Mouse (Mus musculus) embryo, embryonic 10 days (tissue): ENCODE measurements around the gene Glis2.

Source experiments
- DNase-seq: peaks from one replicate; pipeline ENCODE4 v3.0.0-alpha.2; 2015; ENCODE audit warnings: low spot score

Glis2 gene

GRCm38 (mm10) chr16:4639831-4640237 lies 45.3 kb downstream of the Glis2 start, which contains the start of the genes Vasn and Dnaja3:
Gene Vasn (plus strand): TSS chr16:4639941.
Gene Dnaja3 (plus strand): TSS chr16:4639989.
- peak; percentile 94 for DNase-seq

DNA sequence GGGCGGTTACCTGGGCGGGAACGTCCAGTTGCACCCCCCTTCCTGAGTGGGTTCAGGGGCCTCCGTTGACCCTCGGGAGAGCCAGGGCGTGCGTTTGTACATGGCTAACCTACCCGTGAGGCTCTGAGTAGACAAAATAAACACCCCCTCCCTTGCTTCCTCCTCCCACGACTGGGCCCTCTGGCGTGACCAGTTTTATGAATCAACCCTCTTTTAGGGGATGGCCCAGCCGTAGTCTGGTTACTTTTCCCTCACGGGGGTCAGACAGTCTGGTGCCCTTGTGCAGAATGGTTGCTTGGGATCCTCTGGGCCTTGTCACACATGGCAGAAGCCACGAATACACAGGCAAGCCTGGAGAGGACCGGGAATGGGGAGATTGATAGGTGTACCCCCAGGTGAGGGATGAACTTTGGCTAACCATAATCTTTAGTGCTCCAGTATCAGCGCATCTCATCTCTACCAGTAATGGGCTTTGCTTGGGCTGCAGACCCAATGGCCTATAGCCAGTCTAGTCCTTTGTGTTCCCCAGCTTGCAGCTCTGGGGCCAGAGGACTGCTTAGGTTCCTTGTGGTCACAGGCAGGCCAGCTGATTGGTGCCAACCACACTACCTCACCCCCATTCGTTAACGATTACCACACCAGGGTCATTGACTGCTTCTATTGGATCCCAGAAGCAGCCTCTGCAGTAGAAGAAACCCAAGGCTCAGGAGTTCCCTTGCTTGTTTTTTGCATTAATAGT lies 45.9 kb downstream of the Glis2 start:
- DNase-seq = peak; percentile 53

DNA sequence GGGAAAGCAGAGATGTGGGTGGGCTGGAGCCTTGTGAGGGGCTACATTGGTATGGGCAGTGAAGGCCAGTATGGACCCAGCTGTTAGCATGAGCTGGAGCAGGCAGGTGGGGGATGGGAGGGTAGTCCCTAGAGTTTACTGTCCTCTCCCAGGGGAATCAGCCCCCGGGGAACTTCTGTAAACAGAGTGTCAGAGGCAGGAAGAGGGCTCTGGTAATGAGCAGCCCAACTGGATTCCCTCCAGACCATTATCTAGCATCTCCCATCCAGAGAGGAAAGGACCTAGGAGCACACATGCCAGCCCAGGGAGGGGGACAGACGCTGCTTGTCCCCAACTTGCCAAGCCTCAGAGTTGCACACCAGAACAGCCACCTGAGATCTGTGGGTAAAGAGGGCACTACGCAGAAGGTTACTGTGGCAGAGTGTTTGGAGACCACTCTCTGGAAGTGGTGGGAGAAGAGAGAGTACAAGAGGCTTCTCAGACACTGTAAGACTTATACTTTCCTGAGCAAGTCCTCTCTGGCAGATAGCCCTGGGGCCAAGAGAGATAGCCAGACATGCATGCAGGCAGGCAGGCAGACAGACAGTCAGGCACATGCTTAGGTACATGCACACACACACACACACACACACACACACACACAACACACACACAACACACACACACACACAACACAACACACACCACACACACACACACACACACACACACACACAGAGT lies 46.8 kb downstream of the Glis2 start:
- no peak for DNase-seq

- DNase-seq = peak; percentile 81
Measured at GRCm38 (mm10) chr16:4642190-4642589, 47.7 kb downstream of the Glis2 start.

DNA sequence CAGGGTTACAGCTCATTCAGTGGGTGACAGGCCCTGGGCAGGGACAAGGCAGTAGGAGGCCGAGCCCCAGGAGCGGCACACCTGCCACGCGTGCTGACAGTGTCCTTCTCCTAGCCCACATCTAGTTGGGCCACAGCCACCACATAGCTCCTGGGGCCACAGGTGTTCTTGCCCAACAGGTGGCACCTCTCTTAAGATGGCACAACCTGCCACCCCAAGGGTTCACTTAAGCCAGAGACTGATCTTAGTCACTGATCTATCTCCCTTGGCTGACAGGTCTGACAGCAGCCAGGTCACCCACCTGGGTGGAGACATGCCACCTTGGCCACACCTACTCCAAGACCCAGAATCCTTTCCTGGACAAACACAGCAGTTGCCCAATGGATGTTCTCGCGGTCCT lies 48.4 kb downstream of the Glis2 start:
- DNase-seq = no peak

- DNase-seq = no peak
Measured at GRCm38 (mm10) chr16:4643670-4644419, 49.3 kb downstream of the Glis2 start.

GRCm38 (mm10) chr16:4645867-4646266 lies 51.4 kb downstream of the Glis2 start:
- no peak for DNase-seq

DNA sequence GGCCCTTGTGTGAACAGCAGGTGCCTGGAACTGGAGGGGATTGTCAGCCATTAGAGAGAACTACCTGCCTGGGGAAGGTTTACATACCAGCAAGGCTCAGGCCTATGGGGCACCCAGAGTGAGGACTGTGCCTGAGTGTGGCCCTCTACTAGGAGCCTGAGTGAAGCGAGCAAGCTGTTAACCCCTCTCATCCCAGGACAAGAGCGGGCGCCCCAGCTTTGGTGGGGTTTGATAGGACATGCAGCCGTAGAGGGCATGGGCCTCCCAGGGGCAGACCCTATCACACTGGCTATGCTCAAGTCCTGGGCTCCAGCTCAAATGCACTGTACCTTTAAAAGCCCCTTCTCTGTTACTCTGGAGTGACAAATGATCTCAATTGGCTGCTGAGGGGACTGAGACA lies 52.3 kb downstream of the Glis2 start:
- DNase-seq = no peak

GRCm38 (mm10) chr16:4647651-4648141 lies 53.2 kb downstream of the Glis2 start:
- no peak for DNase-seq

DNA sequence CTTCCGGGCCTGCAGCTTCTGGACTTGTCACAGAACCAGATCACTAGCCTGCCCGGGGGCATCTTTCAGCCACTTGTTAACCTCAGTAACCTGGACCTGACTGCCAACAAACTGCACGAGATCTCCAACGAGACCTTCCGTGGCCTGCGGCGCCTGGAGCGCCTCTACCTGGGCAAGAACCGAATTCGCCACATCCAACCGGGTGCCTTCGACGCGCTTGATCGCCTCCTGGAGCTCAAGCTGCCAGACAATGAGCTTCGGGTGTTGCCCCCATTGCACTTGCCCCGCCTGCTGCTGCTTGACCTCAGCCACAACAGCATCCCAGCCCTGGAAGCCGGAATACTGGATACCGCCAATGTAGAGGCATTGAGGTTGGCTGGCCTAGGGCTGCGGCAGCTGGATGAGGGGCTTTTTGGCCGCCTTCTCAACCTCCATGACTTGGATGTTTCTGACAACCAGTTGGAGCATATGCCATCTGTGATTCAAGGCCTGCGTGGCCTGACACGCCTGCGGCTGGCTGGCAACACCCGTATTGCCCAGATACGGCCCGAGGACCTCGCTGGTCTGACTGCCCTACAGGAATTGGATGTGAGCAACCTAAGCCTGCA lies 54.0 kb downstream of the Glis2 start:
- DNase-seq = no peak

DNA sequence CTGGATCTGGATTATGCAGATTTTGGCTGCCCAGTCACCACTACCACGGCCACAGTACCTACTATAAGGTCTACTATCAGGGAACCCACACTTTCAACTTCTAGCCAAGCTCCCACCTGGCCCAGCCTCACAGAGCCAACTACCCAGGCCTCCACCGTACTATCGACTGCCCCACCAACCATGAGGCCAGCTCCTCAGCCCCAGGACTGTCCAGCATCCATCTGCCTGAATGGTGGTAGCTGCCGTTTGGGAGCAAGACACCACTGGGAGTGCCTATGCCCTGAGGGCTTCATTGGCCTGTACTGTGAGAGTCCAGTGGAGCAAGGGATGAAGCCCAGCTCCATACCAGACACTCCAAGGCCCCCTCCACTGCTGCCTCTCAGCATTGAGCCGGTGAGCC lies 54.7 kb downstream of the Glis2 start:
- no peak for DNase-seq

DNA sequence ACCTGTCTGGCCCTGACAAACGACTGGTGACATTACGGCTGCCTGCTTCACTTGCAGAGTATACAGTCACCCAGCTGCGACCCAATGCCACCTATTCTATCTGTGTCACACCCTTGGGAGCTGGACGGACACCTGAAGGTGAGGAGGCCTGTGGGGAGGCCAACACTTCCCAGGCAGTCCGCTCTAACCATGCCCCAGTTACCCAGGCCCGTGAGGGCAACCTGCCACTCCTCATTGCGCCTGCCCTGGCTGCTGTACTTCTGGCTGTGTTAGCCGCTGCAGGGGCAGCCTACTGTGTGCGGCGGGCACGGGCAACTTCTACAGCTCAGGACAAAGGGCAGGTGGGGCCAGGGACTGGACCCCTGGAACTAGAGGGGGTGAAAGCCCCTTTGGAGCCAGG lies 55.2 kb downstream of the Glis2 start:
- no peak for DNase-seq

DNA sequence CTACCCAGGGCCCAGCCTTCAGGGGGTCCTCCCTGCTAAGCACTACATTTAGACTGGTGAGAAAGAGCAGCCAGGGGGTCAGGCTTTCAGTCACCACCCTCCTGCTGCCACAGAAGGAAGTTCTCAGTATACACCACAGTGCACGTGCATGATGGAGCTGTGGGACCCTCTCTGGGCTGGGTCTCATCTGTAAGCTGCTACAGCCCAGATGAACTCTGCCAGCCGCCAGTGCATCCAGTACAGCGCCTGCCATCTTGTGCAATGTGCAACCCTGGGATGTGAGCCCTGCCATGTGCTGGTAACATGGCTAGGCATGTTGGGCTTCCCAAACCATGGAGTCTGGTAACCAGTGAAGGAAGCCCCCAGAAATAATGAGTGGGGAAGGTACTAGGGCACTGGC lies 55.6 kb downstream of the Glis2 start:
- no peak for DNase-seq

GRCm38 (mm10) chr16:4651081-4651480 lies 56.6 kb downstream of the Glis2 start:
- DNase-seq = no peak

GRCm38 (mm10) chr16:4651624-4652023 lies 57.1 kb downstream of the Glis2 start:
- peak; percentile 67 for DNase-seq

GRCm38 (mm10) chr16:4652707-4653416 lies 58.3 kb downstream of the Glis2 start:
- DNase-seq = peak; percentile 43

DNA sequence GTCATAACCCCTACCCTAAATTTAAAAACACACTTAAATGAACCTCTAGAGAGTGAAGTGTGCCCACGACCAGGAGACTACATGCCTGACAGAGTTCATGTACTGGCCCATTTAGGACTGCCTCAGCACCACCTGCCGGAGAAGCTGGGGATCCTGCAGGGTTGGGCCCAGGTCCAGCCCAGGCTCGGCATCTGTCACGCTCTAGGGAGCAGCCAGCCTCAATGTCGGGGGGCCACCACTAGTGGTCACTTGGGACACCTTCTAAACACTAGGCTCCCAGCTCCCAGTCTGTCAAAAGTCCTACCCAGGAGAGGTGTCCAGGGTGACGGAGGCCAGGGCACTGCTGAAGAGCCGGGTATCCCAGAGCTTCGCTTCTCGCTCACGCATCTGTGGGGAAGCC lies 60.2 kb downstream of the Glis2 start:
- DNase-seq = no peak

- DNase-seq = no peak
Measured at GRCm38 (mm10) chr16:4655251-4655734, 60.8 kb downstream of the Glis2 start.

- DNase-seq = no peak
Measured at GRCm38 (mm10) chr16:4655764-4656570, 61.5 kb downstream of the Glis2 start.

DNA sequence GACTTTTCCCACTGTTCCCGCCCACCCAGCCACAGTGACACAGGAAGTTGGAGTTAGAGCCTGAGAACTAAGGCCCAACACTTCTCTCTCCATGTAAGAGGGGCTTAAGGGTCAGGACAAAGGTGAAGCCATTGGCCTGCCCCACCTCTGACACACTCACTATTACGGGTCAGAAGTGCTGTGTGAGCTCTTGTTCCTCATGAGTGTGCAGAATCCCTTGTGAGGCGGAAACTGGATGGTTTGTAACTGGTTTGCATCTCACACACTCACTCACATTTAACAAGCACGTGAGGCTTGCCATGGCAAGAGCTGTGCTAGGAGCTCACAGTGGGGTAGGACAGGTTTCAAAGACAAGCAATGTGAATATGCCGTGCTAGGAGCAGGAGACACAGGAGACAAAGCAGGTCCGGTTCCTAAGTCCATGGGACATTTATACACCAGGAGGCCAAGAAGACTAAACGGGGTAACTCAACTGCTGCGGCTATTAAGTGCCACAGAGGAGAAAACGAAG lies 62.1 kb downstream of the Glis2 start:
- no peak for DNase-seq
